Mouse (Mus musculus) cerebellum, adult 2 months (tissue): ENCODE results near the gene Tm4sf19.

Experiments used
- CTCF ChIP-seq: fragments of 200-500 bp; IDR thresholded peaks from 2 replicates; pipeline ENCODE4 v1.5.1; 2011; ENCODE audit warnings: low read depth, mild to moderate bottlenecking, control low read depth, low read length, moderate library complexity, borderline replicate concordance; ENCODE audit not compliant: insufficient read depth
- POLR2A ChIP-seq: fragments of 200-500 bp; IDR thresholded peaks from 2 replicates; pipeline ENCODE4 v1.6.1; 2011; ENCODE audit warnings: low read length, control low read depth, borderline replicate concordance; ENCODE audit not compliant: insufficient read depth

- no peak for TF ChIP-seq CTCF
- no peak for TF ChIP-seq POLR2A
Measured at GRCm38 (mm10) chr16:32427506-32427905, 27.2 kb downstream of the Tm4sf19 start.
